In the genomic region with DNA sequence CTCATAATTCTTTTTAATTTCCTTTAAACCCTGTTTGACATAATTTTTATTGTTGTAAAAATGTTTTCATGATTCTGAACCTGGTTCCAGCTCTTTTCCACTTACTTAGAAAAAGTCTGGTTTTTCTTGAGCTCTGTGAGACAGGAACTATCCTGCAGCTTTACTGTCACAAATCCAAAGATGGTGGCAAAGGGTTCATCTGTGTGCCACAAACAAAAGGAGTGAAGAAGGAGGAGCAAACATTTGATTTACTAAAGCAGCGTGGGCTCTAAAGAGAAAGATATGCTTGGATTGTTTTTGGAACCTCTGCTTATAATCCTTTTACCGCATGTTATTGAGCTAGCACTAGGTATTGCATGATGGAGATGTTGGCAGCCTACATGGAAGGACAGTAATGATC, we compare ENCODE assay signal across 16 mouse cellular contexts. TPM values are rescaled to one million over a fixed set of nuclear protein-coding genes. Genes with fewer than 3 reads are reported as not detected.
"Had no signal": no experiment of that assay in that cellular context is flagged by ENCODE, and none has a peak within 500 bp of the region (broad histone marks: within the 10 kb centered on the region; RNA-seq: fewer than 3 reads in every experiment).

No protein-coding gene starts in this region.

- H3K36me3 ChIP-seq: limb, embryonic 12.5 days; liver, embryonic 13.5 days; lung, embryonic 15.5 days; neural tube, embryonic 12.5 days had no signal

- DNase-seq: kidney, adult 11 months; kidney, adult 9 months; kidney, postnatal 36 days; liver; liver, embryonic 13.5 days; liver, postnatal 0 days; lung, postnatal 14 days had no signal

- H3K4me1 ChIP-seq: lung, embryonic 15.5 days; neural tube, embryonic 12.5 days had no signal

- H3K4me2 ChIP-seq: limb, embryonic 12.5 days; liver, embryonic 13.5 days; lung, embryonic 15.5 days; neural tube, embryonic 12.5 days had no signal

- H3K27me3 ChIP-seq: limb, embryonic 12.5 days; lung, embryonic 15.5 days; neural tube, embryonic 12.5 days had no signal

- H3K9ac ChIP-seq: limb, embryonic 12.5 days; liver, embryonic 13.5 days; liver, postnatal 0 days; lung, embryonic 15.5 days; neural tube, embryonic 12.5 days had no signal

- ATAC-seq: liver, postnatal 0 days had no signal

- H3K4me3 ChIP-seq: limb, embryonic 12.5 days; liver, embryonic 13.5 days; lung, embryonic 15.5 days; megakaryocyte, embryonic 14.5 days; neural tube, embryonic 12.5 days had no signal

- H3K9me3 ChIP-seq: limb, embryonic 12.5 days; liver, embryonic 13.5 days; lung, embryonic 15.5 days; megakaryocyte, embryonic 14.5 days; neural tube, embryonic 12.5 days had no signal

- H3K27ac ChIP-seq: kidney, postnatal 0 days; limb, embryonic 12.5 days; liver, embryonic 13.5 days; lung, embryonic 15.5 days; macrophage; neural tube, embryonic 12.5 days; stomach, postnatal 0 days had no signal

RNA-seq across cellular contexts. Expression of a gene that starts 4.0 kb away (rescaled TPM):
- total RNA-seq: monocyte, adult 5-6 weeks; neutrophil, adult 5-6 weeks had no signal
- polyA plus RNA-seq: macrophage had no signal
